Mouse (Mus musculus) myocyte (in vitro differentiated cells): ENCODE measurements around the gene Gm47969.

Experiments
- E2F4 ChIP-seq: IDR thresholded peaks from one replicate; pipeline ENCODE4 v1.6.1; 2011; ENCODE audit warnings: mild to moderate bottlenecking, control low read depth, moderate library complexity; ENCODE audit not compliant: insufficient read depth
- POLR2A ChIP-seq: IDR thresholded peaks from one replicate; pipeline ENCODE4 v1.6.1; 2011; ENCODE audit warnings: low read depth, mild to moderate bottlenecking, control low read depth, moderate library complexity; ENCODE audit not compliant: insufficient read length

- TF ChIP-seq E2F4 = no peak
- no peak for TF ChIP-seq POLR2A
Observed at GRCm38 (mm10) chr1:83015329-83015879, 29.3 kb upstream of the Gm47969 start.
